Mouse (Mus musculus) bone marrow macrophage, adult 2 months (primary cell): ENCODE results near the gene Fgfr2. TPM values are rescaled to one million over a fixed set of nuclear protein-coding genes. Genes with fewer than 3 reads are reported as not detected.

ENCODE experiments used
- H3K27ac ChIP-seq: 2 replicates; pipeline ENCODE4 v1.5.1; 2012; ENCODE audit warnings: low read depth, low read length; ENCODE audit not compliant: insufficient read depth
- H3K4me1 ChIP-seq: 2 replicates; pipeline ENCODE4 v1.6.1; 2012; ENCODE audit warnings: low read length; ENCODE audit not compliant: control insufficient read depth, insufficient read depth
- H3K4me3 ChIP-seq: 2 replicates; pipeline ENCODE4 v1.5.1; 2012; ENCODE audit warnings: mild to moderate bottlenecking, low read length, moderate library complexity; ENCODE audit not compliant: insufficient read depth
- CTCF ChIP-seq: IDR thresholded peaks from 2 replicates; pipeline ENCODE4 v1.5.1; 2012; ENCODE audit warnings: low read depth, mild to moderate bottlenecking, low read length, moderate library complexity
- POLR2A ChIP-seq: IDR thresholded peaks from 2 replicates; pipeline ENCODE4 v1.6.1; 2012; ENCODE audit warnings: mild to moderate bottlenecking, low read depth, low read length, borderline replicate concordance
- polyA plus RNA-seq: library from polyadenylated mRNA; stranded (reverse); fragments of >200 nt; gene quantifications from 2 replicates; pipeline ENCODE4 v1.2.4, GENCODE M21; 2012; ENCODE audit not compliant: missing spikeins, insufficient read depth, insufficient read length

Gene Fgfr2
- polyA plus RNA-seq, 1 experiment = 0.27 TPM

DNA sequence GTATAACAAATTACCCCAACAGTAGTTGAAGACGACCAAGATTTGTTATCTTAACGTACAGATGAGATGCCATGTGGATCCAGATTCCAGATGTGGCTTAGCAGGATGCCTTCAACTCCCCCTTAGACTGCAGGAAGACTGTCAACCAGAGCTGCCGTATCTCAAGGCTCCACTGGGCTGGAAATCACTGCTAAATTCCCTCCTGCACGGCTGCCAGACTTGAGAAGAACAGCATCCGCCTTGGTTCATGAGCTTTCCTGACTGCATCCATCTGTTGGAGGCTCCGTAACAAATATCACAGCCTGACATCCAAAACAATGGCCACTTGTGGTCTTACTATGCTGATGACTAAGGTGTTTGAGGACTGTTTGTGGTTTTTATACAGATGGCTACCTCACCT, 635.8 kb downstream of the Fgfr2 start:
- Histone ChIP-seq H3K4me1 (no peaks in the 10 kb centered on the region), H3K27ac (no peak overlapping the region), H3K4me3 (no peak overlapping the region)
- TF ChIP-seq POLR2A = no peak
- TF ChIP-seq CTCF = no peak

DNA sequence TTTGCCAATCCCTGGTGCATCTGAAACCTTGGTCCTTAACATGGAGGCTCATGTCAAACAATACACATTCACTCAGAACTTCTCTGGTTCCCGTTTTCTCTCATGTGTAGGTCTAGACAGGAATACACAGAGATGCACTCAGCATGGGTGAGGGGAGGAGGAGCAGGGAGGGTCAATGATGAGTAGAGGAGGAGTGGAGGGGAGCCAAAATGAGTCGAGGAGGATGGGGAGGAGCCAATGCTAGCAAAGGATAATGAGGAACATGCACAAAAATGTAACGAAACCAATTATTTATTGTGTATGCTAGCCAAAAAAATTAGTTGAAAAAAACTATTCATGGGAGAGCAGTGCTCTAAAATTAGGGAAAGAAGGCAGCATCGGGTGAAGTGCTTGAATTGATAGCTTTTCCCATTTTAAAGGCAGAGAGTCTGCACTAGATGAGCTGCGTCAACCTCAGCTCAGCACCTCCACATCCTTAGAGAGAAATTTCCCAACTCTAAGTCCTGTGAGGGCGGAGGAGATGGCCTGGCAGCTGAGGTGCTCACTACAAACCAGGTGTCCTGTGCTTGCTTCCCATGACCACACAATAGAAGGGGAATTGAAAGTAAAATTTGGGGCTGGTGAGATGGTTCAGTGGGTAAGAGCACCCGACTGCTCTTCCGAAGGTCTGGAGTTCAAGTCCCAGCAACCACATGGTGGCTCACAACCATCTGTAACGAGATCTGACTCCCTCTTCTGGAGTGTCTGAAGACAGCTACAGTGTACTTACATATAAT, 636.6 kb downstream of the Fgfr2 start:
- no peak for TF ChIP-seq POLR2A
- H3K4me1 ChIP-seq = no peaks in the 10 kb centered on the region
- H3K4me3 ChIP-seq = no peak overlapping the region
- no peak overlapping the region for H3K27ac ChIP-seq

DNA sequence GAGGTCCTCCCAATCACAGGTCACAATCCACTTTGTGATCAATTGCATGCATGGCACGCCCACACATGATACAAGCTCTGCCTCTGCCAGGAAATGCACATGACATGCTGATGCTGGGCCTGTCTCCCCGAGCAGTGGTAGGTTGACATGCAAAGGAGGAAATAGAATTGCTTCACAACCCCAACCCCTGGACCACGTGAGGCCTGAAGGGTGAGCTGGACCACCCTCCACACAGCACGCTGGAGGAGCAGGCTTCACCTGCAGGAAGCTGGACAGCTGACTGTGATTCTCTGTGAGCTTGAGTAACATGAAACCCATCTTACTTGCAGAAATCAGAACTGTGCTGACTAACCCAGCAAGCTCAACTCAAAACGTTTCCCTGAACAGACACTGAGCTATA, 638.7 kb downstream of the Fgfr2 start:
- Histone ChIP-seq H3K4me1 (no peaks in the 10 kb centered on the region), H3K27ac (no peak overlapping the region), H3K4me3 (no peak overlapping the region)
- TF ChIP-seq POLR2A = no peak

DNA sequence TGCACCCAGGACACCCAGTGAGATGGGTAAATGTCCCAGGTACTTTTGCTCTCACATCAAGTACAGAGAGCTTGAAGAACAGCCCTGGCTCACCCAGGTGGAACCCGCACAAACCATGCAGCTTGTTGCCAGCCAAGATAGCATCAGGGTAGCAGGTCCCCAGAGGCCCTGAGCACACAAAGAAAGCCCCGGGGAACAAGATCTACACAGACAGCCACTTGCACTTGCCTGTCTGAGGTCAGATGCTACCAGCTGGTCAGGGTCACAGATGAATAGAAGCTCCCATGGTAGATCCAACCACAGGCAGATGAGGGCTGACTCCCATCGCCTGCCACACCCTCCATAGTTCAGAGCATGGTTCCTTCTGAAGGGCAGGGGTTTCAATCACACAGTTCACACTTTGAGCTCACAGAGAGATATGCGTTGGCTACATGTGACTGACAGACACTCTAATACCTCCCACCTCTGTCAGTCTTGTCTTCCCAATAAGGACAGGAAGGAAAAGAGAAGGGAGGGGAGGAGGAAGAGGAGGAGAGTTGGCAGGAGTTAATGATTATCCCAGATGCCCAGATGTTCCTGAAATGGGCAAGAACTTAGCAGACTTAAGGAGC, 642.3 kb downstream of the Fgfr2 start:
- no peak for TF ChIP-seq POLR2A
- no peak for TF ChIP-seq CTCF
- Histone ChIP-seq H3K4me3 (no peak overlapping the region), H3K4me1 (no peaks in the 10 kb centered on the region), H3K27ac (no peak overlapping the region)

DNA sequence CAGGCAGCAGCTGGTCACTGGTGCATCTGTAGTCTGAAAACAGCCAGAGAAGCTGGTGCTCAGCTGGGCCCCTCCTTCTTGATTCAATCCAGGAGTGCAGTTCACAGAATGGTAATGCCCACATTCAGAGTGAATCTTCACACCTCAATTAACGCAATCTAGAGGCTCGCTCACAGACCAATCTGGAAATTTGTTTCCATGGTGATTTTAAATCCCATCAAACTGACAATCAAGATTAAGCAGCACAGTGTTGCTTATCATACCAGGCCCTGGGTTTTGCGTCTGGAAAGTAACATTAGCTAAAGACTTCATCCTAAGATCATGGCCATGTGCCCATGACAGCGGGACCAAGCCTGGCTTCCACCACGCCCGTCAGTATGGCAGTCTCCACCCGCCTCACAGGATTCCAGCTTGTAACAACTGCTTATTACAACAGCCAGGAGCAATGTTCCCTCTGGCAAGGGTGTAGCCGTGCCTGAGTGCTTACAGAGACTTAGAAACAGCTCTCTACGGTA, 644.8 kb downstream of the Fgfr2 start:
- TF ChIP-seq POLR2A (no peak), CTCF (no peak)
- no peak overlapping the region for H3K27ac ChIP-seq
- no peaks in the 10 kb centered on the region for H3K4me1 ChIP-seq
- no peak overlapping the region for H3K4me3 ChIP-seq

DNA sequence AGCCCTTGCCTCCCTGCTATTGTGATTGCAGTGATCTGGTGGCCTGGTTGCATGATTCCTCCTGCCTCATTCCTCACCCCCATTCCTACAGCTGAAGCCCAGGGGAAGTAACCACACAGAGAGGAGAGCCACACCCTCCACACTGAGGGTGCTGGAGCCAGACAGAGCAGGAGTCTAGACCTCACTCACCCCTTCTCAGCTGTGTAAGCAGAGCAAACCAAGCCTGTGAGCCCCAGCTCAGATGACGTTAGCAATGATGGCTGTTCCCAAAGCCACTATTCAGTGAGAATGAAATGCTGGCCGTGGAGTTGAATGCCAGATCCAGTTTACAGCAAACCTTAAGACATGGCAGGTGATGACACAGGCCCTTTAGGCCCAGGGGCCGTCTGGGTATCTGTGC, 645.4 kb downstream of the Fgfr2 start:
- TF ChIP-seq POLR2A (no peak), CTCF (no peak)
- H3K27ac ChIP-seq = no peak overlapping the region
- no peak overlapping the region for H3K4me3 ChIP-seq
- H3K4me1 ChIP-seq = no peaks in the 10 kb centered on the region

DNA sequence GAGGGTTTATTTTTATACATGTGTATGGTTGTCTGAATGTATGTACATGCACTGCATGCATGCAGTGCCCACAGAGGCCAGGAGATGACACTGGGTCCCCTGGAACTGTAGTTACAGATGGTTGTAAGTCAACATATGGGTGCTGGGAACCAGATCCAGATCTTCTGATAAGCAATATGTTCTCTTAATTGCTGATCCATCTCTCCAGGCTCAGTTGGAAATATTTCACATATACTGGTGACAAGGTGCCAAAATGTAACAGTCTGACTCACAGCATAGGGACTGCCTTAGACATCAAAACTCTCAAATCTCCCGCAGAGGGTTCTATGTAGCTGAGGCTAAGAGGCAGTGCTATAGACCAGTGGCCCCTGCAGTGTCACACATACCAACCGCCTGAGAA, 646.7 kb downstream of the Fgfr2 start:
- Histone ChIP-seq H3K4me1 (no peaks in the 10 kb centered on the region), H3K4me3 (no peak overlapping the region), H3K27ac (no peak overlapping the region)
- no peak for TF ChIP-seq CTCF
- TF ChIP-seq POLR2A = no peak

DNA sequence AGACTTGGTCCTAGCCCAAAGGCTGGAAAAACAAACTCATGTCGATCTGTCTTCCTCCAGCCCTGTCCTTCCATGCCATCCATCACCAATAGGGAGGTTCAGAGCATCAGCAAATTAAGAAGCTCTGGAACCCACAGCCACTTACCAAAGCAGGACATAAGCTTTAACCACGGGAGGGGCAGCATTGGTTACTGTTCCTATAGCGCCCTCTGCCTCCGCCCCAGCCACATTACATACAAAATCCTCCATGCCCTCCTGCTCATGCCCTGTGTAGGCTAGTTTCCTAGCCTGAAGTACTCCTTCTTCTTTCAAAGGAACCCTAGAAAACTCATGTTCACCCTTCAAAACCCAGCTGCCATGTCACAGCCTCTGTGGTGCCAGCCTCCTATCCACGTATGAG, 648.1 kb downstream of the Fgfr2 start:
- Histone ChIP-seq H3K27ac (no peak overlapping the region), H3K4me1 (no peaks in the 10 kb centered on the region), H3K4me3 (no peak overlapping the region)
- TF ChIP-seq POLR2A (no peak), CTCF (no peak)

DNA sequence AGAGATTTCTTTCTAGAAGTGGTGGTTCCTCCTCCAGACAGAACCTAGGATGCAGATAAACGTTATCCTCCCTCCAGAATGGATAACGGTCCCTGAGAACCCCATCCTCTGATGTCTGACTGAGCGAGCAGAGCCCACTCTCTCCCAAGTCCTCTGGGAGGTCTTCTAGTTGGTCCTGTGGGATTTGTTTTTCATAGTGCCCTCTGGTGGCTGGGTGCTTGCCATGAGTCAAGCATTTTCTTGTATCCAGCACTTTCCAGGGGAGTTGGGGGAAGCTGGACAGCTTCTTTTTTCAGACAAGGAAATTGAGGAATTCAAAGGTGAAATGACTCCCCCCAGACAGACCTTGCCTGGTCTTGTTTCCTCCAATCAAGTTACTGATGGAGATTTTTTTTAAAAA, 651.8 kb downstream of the Fgfr2 start:
- H3K27ac ChIP-seq = no peak overlapping the region
- no peaks in the 10 kb centered on the region for H3K4me1 ChIP-seq
- TF ChIP-seq POLR2A (no peak), CTCF (no peak)
- H3K4me3 ChIP-seq = no peak overlapping the region

DNA sequence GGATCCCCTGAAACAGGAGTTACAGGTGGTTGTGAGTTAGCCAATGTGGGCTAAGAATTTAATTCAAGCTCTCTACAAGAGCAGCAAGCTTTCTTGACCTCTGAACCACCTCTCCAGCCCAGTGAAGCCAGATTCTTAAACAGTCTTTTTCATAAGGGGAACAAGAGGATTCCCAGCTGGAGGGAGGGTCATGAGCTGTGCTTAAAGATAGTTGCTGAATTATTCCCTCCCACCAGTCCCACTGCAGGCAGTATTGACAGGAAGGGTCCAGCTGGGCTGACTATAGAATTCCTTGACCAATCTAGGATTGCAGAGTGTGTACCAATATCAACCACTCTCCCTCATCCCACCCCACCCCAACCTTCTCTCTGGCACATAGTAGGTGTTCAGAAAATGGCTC, 654.8 kb downstream of the Fgfr2 start:
- no peak for TF ChIP-seq POLR2A
- TF ChIP-seq CTCF = no peak
- no peak overlapping the region for H3K4me3 ChIP-seq
- H3K27ac ChIP-seq = no peak overlapping the region
- no peaks in the 10 kb centered on the region for H3K4me1 ChIP-seq
